Mouse (Mus musculus) heart, postnatal 0 days (tissue): ENCODE measurements around the gene Pirt. TPM values are rescaled to one million over a fixed set of nuclear protein-coding genes. Genes with fewer than 3 reads are reported as not detected.

Experiments used
- ATAC-seq: fragments of 200-750 bp; cut with Nextera tagmentation; 2 replicates; pipeline ENCODE4 v1.8.0; 2017; ENCODE audit warnings: low read depth, moderate number of reproducible peaks, moderate library complexity; ENCODE audit not compliant: insufficient read depth
- DNase-seq: peaks from one replicate; pipeline ENCODE4 v3.0.0-alpha.2; 2016; ENCODE audit warnings: low spot score
- H3K27ac ChIP-seq: fragments of 300-500 bp; sonication (generic); 2 replicates; pipeline ENCODE4 v1.5.1; 2014; ENCODE audit warnings: low read depth, mild to moderate bottlenecking
- H3K27me3 ChIP-seq: fragments of 300-500 bp; sonication (generic); 2 replicates; pipeline ENCODE4 v1.6.1; 2014; ENCODE audit warnings: low read length, mixed read lengths; ENCODE audit not compliant: control insufficient read depth, insufficient read depth
- H3K36me3 ChIP-seq: fragments of 300-500 bp; sonication (generic); replicated peaks from 2 replicates; pipeline ENCODE4 v1.6.1; 2014; ENCODE audit warnings: low read length, mixed read lengths; ENCODE audit not compliant: control insufficient read depth, insufficient read depth
- H3K4me1 ChIP-seq: fragments of 300-500 bp; sonication (generic); 2 replicates; pipeline ENCODE4 v1.6.1; 2014; ENCODE audit warnings: antibody characterized with exemption; ENCODE audit not compliant: control insufficient read depth, insufficient read depth
- H3K4me2 ChIP-seq: fragments of 300-500 bp; sonication (generic); 2 replicates; pipeline ENCODE4 v1.6.1; 2014; ENCODE audit warnings: low read depth, mild to moderate bottlenecking, low read length, moderate library complexity
- H3K4me3 ChIP-seq: fragments of 300-500 bp; sonication (generic); 2 replicates; pipeline ENCODE4 v1.5.1; 2014; ENCODE audit warnings: low read depth, low read length
- H3K9ac ChIP-seq: fragments of 300-500 bp; sonication (generic); replicated peaks from 2 replicates; pipeline ENCODE4 v1.6.1; 2014; ENCODE audit warnings: low read depth, low read length, mixed read lengths
- H3K9me3 ChIP-seq: fragments of 300-500 bp; sonication (generic); replicated peaks from 2 replicates; pipeline ENCODE4 v1.6.1; 2016; ENCODE audit warnings: low read length; ENCODE audit not compliant: control insufficient read depth
- CTCF ChIP-seq: IDR thresholded peaks from 2 replicates; pipeline ENCODE4 v1.5.1; 2016; ENCODE audit warnings: antibody characterized with exemption, control low read depth, low read depth
- EP300 ChIP-seq: IDR thresholded peaks from 2 replicates; pipeline ENCODE4 v1.6.1; 2016; ENCODE audit warnings: antibody characterized with exemption, low read depth
- WGBS: fragments of 180-500 bp; shearing (Covaris S2); extraction: QIAGEN DNeasy Blood & Tissue Kit; methylation state at CpG from one replicate; pipeline ENCODE4 v1.1.7; 2014; 5-methylcytosine and 5-hydroxymethylcytosine counted together
- polyA plus RNA-seq: library from polyadenylated mRNA; unstranded; fragments of >200 nt; fragmentation: Nextera tagmentation; extraction: Ambion mirVana; gene quantifications from 2 replicates; pipeline ENCODE4 v1.2.1, GENCODE M21; 2015
- total RNA-seq: library from RNA; depleted of rRNA; stranded (reverse); fragments of >200 nt; gene quantifications from 2 replicates; pipeline ENCODE4 v1.2.3, GENCODE M21; 2014; ENCODE audit warnings: low replicate concordance

The Pirt gene
- total and polyA plus RNA-seq, 2 experiments from 2014 or later: 15.0 to 24.5 TPM

DNA sequence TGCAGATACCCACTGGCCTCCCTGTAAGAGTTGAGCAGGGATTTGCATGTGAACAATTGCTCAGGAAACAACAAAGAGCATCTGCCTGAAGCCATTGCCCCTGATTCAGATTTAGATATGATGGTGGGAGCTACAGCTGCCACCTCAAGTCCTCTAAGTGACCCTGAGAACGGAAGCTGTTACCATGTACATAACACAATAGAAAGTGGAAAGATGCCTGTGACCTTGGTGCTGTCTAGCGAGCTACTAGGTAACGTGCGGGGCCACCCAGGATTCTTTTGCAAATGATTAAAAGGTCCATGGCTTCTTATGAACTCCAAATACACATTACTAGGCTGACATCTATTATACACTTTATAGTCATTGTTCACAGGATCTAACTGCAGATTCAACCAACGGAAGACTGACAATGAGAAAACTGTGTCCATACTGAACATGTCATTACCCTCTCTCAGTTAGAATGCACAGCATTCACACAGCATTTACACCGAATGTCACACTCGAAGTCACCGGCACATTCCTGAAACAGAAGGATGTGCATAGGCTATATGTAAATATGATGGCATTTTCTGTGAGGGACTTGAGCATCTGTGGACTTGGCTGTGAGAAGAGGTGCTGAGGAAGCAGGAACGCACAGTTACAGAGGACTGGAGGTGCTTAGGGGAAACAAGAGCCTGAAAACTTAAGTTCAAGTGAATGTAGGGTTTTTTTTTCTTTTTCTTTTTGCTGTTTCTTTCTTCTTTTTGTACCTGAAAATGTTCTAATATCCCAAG, 21.2 kb downstream of the Pirt start:
- Histone ChIP-seq H3K27me3 (no peaks in the 10 kb centered on the region), H3K27ac (no peak overlapping the region), H3K4me2 (no peak overlapping the region), H3K36me3 (no peaks in the 10 kb centered on the region), H3K4me3 (no peak overlapping the region), H3K9me3 (no peaks in the 10 kb centered on the region), H3K4me1 (no peaks in the 10 kb centered on the region), H3K9ac (no peak overlapping the region)
- DNase-seq (no peak), ATAC-seq (no peak)
- TF ChIP-seq EP300: no peak
- no peak for TF ChIP-seq CTCF
- 65% methylated on average over 9 of the region's 9 CpGs for WGBS

DNA sequence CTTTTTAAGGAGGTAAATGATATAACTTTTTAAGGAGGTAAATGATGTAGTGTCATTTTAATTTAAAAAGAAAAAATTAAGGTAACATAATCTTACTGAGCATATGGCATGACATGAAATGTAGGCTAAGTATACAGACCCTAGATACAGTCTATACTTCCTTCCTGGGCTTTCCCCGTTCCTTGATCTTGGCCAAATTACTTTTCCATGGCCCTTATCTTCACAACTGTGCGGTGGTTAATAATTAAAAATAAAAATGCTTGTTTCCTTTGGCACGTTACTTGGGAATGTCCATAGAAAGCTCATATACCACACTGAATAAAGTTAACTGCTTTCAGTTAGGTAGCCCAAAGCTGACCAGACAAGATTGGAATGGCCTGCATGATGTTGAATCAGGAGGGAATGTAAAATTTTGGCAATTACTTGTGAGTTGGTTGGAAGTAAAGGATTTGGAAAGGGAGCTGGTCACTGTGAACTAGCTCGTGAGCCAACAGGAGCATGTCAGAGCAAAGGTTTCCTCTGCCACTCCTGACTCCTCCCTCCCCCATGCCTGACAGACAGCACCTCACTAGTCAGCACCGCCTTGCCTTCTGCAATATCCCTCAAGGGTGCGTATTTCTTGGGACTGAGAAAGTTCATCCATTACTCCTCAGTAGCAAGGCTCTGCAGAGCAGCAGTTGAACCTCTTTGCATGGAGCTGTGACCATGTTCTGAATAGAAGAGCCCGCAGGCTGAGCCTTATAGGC, 22.8 kb downstream of the Pirt start:
- TF ChIP-seq EP300 (no peak), CTCF (no peak)
- Histone ChIP-seq H3K4me3 (no peak overlapping the region), H3K36me3 (no peaks in the 10 kb centered on the region), H3K27me3 (no peaks in the 10 kb centered on the region), H3K4me2 (no peak overlapping the region), H3K27ac (no peak overlapping the region), H3K4me1 (no peaks in the 10 kb centered on the region), H3K9me3 (no peaks in the 10 kb centered on the region), H3K9ac (no peak overlapping the region)
- ATAC-seq: no peak
- DNase-seq: no peak
- WGBS: 72% methylated on average over 7 of the region's 7 CpGs

DNA sequence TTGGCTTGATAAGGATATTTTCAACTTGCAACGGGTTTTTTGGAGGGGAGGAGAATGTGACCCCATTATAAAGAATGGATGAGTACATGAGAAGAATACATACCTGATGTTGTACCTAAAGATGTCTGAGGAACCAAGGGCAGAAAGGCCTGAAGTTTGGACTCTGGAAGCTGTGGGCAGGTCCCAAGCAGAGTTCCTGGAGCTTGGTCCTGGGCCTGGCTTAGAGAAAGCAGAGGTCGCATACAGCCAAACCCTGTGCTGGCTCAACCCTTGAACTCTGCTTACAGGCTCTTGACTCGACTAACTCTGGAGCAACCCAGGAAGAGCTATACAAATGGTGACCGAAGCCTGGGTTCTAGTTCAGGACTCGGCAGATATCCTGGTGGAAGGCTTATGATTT, 30.2 kb downstream of the Pirt start:
- H3K36me3 ChIP-seq: no peaks in the 10 kb centered on the region
- H3K4me1 ChIP-seq: no peaks in the 10 kb centered on the region
- no peak for ATAC-seq
- no peak overlapping the region for H3K9ac ChIP-seq
- H3K27ac ChIP-seq: no peak overlapping the region
- 83% methylated on average over 5 of the region's 5 CpGs for WGBS
- no peaks in the 10 kb centered on the region for H3K9me3 ChIP-seq
- DNase-seq: no peak
- H3K4me2 ChIP-seq: no peak overlapping the region
- no peaks in the 10 kb centered on the region for H3K27me3 ChIP-seq
- TF ChIP-seq CTCF (no peak), EP300 (no peak)
- H3K4me3 ChIP-seq: no peak overlapping the region

DNA sequence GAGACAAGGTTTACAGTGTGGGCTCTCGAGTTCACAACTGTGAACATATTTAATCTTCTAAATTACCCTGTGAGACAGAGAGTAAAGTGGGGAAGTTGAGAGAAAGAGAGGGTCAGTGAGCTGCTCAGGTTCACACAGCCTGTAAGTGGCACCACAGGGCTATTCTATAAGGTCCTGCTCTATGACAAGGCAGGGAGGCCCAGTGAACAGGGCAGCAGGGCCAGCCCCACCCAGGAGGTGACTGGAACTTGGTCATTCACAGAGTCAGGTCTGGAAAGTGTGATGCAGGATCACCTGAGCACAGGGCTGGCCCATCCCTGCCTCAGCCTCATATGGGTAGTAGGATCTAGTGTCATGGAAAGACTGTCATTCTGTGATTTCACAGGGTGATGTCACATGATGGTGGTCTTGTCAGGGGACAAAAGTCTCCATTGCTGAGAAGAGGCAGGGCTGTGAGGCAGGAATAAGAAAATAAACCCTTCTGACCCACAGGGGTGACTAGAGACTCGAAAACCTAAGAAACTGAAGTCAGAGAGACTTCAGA, 33.5 kb downstream of the Pirt start:
- Histone ChIP-seq H3K4me1 (no peaks in the 10 kb centered on the region), H3K36me3 (no peaks in the 10 kb centered on the region), H3K4me3 (no peak overlapping the region), H3K27ac (no peak overlapping the region), H3K9me3 (no peaks in the 10 kb centered on the region), H3K4me2 (no peak overlapping the region), H3K9ac (no peak overlapping the region), H3K27me3 (no peaks in the 10 kb centered on the region)
- DNase-seq: no peak
- TF ChIP-seq CTCF (no peak), EP300 (no peak)
- 61% methylated on average over 2 of the region's 2 CpGs for WGBS
- no peak for ATAC-seq

DNA sequence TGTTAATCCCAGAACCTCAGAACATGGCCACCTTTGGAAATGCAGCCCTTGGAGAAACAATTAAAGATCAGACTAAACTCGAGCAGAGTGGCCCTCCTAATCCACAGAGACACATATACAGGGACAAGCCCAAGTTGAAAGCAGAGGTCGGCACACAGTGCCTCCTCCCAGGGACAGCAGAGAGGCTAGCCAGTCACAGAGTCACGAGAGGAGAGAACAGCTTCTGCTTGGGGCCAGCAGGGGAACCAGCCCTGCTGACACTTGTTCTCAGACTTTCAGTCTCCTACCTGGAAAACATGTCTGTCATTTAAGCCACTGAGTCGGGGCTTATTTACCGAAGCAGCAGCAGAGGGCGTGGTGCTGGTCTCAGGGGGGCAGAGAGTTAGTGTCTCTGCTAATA, 34.7 kb downstream of the Pirt start:
- 54% methylated on average over 6 of the region's 6 CpGs for WGBS
- Histone ChIP-seq H3K9me3 (no peaks in the 10 kb centered on the region), H3K27ac (no peak overlapping the region), H3K4me3 (no peak overlapping the region), H3K4me2 (no peak overlapping the region), H3K36me3 (no peaks in the 10 kb centered on the region), H3K9ac (no peak overlapping the region), H3K4me1 (no peaks in the 10 kb centered on the region), H3K27me3 (no peaks in the 10 kb centered on the region)
- TF ChIP-seq EP300: no peak
- no peak for TF ChIP-seq CTCF
- no peak for ATAC-seq
- no peak for DNase-seq
